Mouse (Mus musculus): ENCODE measurements around the gene Arhgap15.

GRCm38 (mm10) chr2:43738562-43739112, 10.0 kb upstream of the Arhgap15 start:
- no peak for TF ChIP-seq CTCF (IDR thresholded peaks at IDR 0.05; ENCODE audit: low read depth)
- TF ChIP-seq EP300 (IDR thresholded peaks at IDR 0.05; ENCODE audit: low read depth), result no peak
